Mouse (Mus musculus) hindbrain, embryonic 13.5 days (tissue): ENCODE data around the gene Gdf15. TPM values are rescaled to one million over a fixed set of nuclear protein-coding genes. Genes with fewer than 3 reads are reported as not detected.
A peak's percentile ranks its signal among the peaks of the same experiment; 100 is the strongest.

Experiments
- ATAC-seq: fragments of 200-750 bp; cut with Nextera tagmentation; 2 replicates; pipeline ENCODE4 v1.8.0; 2017; ENCODE audit warnings: moderate TSS enrichment; ENCODE audit not compliant: low FRiP score
- H3K27ac ChIP-seq: fragments of 300-500 bp; sonication (generic); 2 replicates; pipeline ENCODE4 v1.5.1; 2015; ENCODE audit warnings: inconsistent platforms, mild to moderate bottlenecking, moderate library complexity
- H3K27me3 ChIP-seq: fragments of 300-500 bp; sonication (generic); 2 replicates; pipeline ENCODE4 v1.6.1; 2015; ENCODE audit warnings: mild to moderate bottlenecking, inconsistent platforms
- H3K36me3 ChIP-seq: fragments of 300-500 bp; sonication (generic); 2 replicates; pipeline ENCODE4 v1.6.1; 2015; ENCODE audit warnings: mild to moderate bottlenecking, inconsistent platforms
- H3K4me1 ChIP-seq: fragments of 300-500 bp; sonication (generic); replicated peaks from 2 replicates; pipeline ENCODE4 v1.6.1; 2015; ENCODE audit warnings: inconsistent platforms
- H3K4me2 ChIP-seq: fragments of 300-500 bp; sonication (generic); 2 replicates; pipeline ENCODE4 v1.6.1; 2015; ENCODE audit warnings: inconsistent platforms, mild to moderate bottlenecking, moderate library complexity
- H3K4me3 ChIP-seq: fragments of 300-500 bp; sonication (generic); 2 replicates; pipeline ENCODE4 v1.5.1; 2015; ENCODE audit warnings: mild to moderate bottlenecking, inconsistent platforms
- H3K9ac ChIP-seq: fragments of 300-500 bp; sonication (generic); 2 replicates; pipeline ENCODE4 v1.6.1; 2015; ENCODE audit warnings: mild to moderate bottlenecking, inconsistent platforms
- H3K9me3 ChIP-seq: fragments of 300-500 bp; sonication (generic); 2 replicates; pipeline ENCODE4 v1.6.1; 2016; ENCODE audit warnings: inconsistent platforms
- WGBS: fragments of 180-500 bp; shearing (Covaris S2); methylation state at CpG from one replicate; pipeline ENCODE4 v1.1.7; 2015; 5-methylcytosine and 5-hydroxymethylcytosine counted together
- polyA plus RNA-seq: library from polyadenylated mRNA; unstranded; fragments of >200 nt; fragmentation: Nextera tagmentation; extraction: Ambion mirVana; gene quantifications from 2 replicates; pipeline ENCODE4 v1.2.1, GENCODE M21; 2015

The Gdf15 gene
- polyA plus RNA-seq, 1 experiment from 2014 or later: 0.12 TPM

- no peaks in the 10 kb centered on the region for H3K27me3 ChIP-seq
- peaks cover 23% of the 10 kb centered on the region for H3K4me1 ChIP-seq
- H3K27ac ChIP-seq: no peak overlapping the region
- no peak overlapping the region for H3K9ac ChIP-seq
- no peaks in the 10 kb centered on the region for H3K36me3 ChIP-seq
- H3K4me2 ChIP-seq: no peak overlapping the region
- 69% methylated on average over 3 of the region's 3 CpGs for WGBS
- no peak for ATAC-seq
- H3K4me3 ChIP-seq: no peak overlapping the region
- H3K9me3 ChIP-seq: no peaks in the 10 kb centered on the region
Measured at GRCm38 (mm10) chr8:70643019-70643418, 10.8 kb upstream of the Gdf15 start.

- Histone ChIP-seq H3K9ac (no peak overlapping the region), H3K27me3 (no peaks in the 10 kb centered on the region), H3K27ac (no peak overlapping the region), H3K4me3 (no peak overlapping the region), H3K4me1 (peaks cover 14% of the 10 kb centered on the region; the same call in 1 of the 2 replicates), H3K4me2 (no peak overlapping the region), H3K9me3 (no peaks in the 10 kb centered on the region), H3K36me3 (no peaks in the 10 kb centered on the region)
- 72% methylated on average over 9 of the region's 9 CpGs for WGBS
- no peak for ATAC-seq
Measured at GRCm38 (mm10) chr8:70638752-70639151, 6.5 kb upstream of the Gdf15 start.

- Histone ChIP-seq H3K4me2 (no peak overlapping the region), H3K4me1 (peaks cover 14% of the 10 kb centered on the region; the same call in 1 of the 2 replicates), H3K4me3 (no peak overlapping the region), H3K27ac (no peak overlapping the region), H3K27me3 (peaks cover 14% of the 10 kb centered on the region), H3K9me3 (no peaks in the 10 kb centered on the region), H3K9ac (no peak overlapping the region), H3K36me3 (no peaks in the 10 kb centered on the region)
- no peak for ATAC-seq
- 57% methylated on average over 8 of the region's 8 CpGs for WGBS
Measured at GRCm38 (mm10) chr8:70636838-70637237, 4.6 kb upstream of the Gdf15 start.

- H3K27me3 ChIP-seq: peaks cover 27% of the 10 kb centered on the region
- H3K27ac ChIP-seq: no peak overlapping the region
- H3K4me3 ChIP-seq: no peak overlapping the region
- peaks cover 19% of the 10 kb centered on the region; the same call in 1 of the 2 replicates for H3K4me1 ChIP-seq
- H3K4me2 ChIP-seq: no peak overlapping the region
- no peak overlapping the region for H3K9ac ChIP-seq
- H3K9me3 ChIP-seq: no peaks in the 10 kb centered on the region
- no peaks in the 10 kb centered on the region for H3K36me3 ChIP-seq
- ATAC-seq: no peak
- WGBS: 78% methylated on average over 6 of the region's 6 CpGs
Measured at GRCm38 (mm10) chr8:70635527-70635926, 3.3 kb upstream of the Gdf15 start.

- no peak overlapping the region for H3K9ac ChIP-seq
- 59% methylated on average over 6 of the region's 6 CpGs for whole genome bisulfite sequencing
- H3K27ac ChIP-seq: no peak overlapping the region
- no peaks in the 10 kb centered on the region for H3K36me3 ChIP-seq
- H3K4me1 ChIP-seq: peaks cover 31% of the 10 kb centered on the region
- no peak for ATAC-seq
- H3K4me2 ChIP-seq: no peak overlapping the region
- H3K27me3 ChIP-seq: peaks cover 27% of the 10 kb centered on the region
- H3K9me3 ChIP-seq: no peaks in the 10 kb centered on the region
- H3K4me3 ChIP-seq: no peak overlapping the region
Measured at GRCm38 (mm10) chr8:70634066-70634465, 1.8 kb upstream of the Gdf15 start.

- H3K27me3 ChIP-seq: peaks cover 27% of the 10 kb centered on the region
- no peaks in the 10 kb centered on the region for H3K36me3 ChIP-seq
- no peak overlapping the region for H3K27ac ChIP-seq
- no peaks in the 10 kb centered on the region for H3K9me3 ChIP-seq
- H3K4me3 ChIP-seq: no peak overlapping the region
- no peak for ATAC-seq
- peaks cover 23% of the 10 kb centered on the region for H3K4me1 ChIP-seq
- H3K4me2 ChIP-seq: no peak overlapping the region
- WGBS: 20% methylated on average over 24 of the region's 24 CpGs
- H3K9ac ChIP-seq: peak overlapping the region; percentile 13; the same call in 1 of the 2 replicates
Measured at GRCm38 (mm10) chr8:70631436-70631835, 820 bp downstream of the Gdf15 start.

GRCm38 (mm10) chr8:70630532-70631381 is 1.5 kb downstream of the Gdf15 start:
- Histone ChIP-seq H3K27ac (no peak overlapping the region), H3K36me3 (no peaks in the 10 kb centered on the region), H3K27me3 (peaks cover 27% of the 10 kb centered on the region), H3K4me2 (peak overlapping the region; percentile 62; the same call in 1 of the 2 replicates), H3K4me3 (no peak overlapping the region; the same call in 1 of the 2 replicates), H3K9ac (peak overlapping the region; percentile 13; the same call in 1 of the 2 replicates), H3K9me3 (no peaks in the 10 kb centered on the region), H3K4me1 (peaks cover 23% of the 10 kb centered on the region)
- 14% methylated on average over 22 of the region's 22 CpGs for WGBS
- ATAC-seq: peak; percentile 8; the same call in 1 of the 2 replicates

- Histone ChIP-seq H3K9ac (peak overlapping the region; percentile 75), H3K4me3 (peak overlapping the region; percentile 46), H3K9me3 (no peaks in the 10 kb centered on the region), H3K4me2 (peak overlapping the region; percentile 62), H3K27ac (peak overlapping the region; percentile 76), H3K4me1 (peaks cover 20% of the 10 kb centered on the region), H3K36me3 (no peaks in the 10 kb centered on the region), H3K27me3 (peaks cover 27% of the 10 kb centered on the region)
- WGBS: under 1% methylated on average over 60 of the region's 60 CpGs
- ATAC-seq: peak; percentile 94
Measured at GRCm38 (mm10) chr8:70629574-70630531, 2.4 kb downstream of the Gdf15 start.

GRCm38 (mm10) chr8:70628986-70629490 is 3.2 kb downstream of the Gdf15 start:
- no peaks in the 10 kb centered on the region for H3K9me3 ChIP-seq
- H3K9ac ChIP-seq: peak overlapping the region; percentile 75
- 57% methylated on average over 7 of the region's 7 CpGs for WGBS
- peaks cover 27% of the 10 kb centered on the region for H3K27me3 ChIP-seq
- ATAC-seq: 0 out of 2 replicates have a peak, but pooled peaks have one; percentile 0
- H3K27ac ChIP-seq: peak overlapping the region; percentile 76
- no peaks in the 10 kb centered on the region for H3K36me3 ChIP-seq
- H3K4me2 ChIP-seq: peak overlapping the region; percentile 62
- H3K4me1 ChIP-seq: peaks cover 20% of the 10 kb centered on the region
- H3K4me3 ChIP-seq: peak overlapping the region; percentile 46

GRCm38 (mm10) chr8:70627041-70627440 is 5.2 kb downstream of the Gdf15 start:
- H3K9me3 ChIP-seq: no peaks in the 10 kb centered on the region

GRCm38 (mm10) chr8:70625104-70625503 is 7.2 kb downstream of the Gdf15 start:
- Histone ChIP-seq H3K9ac (no peak overlapping the region), H3K4me2 (no peak overlapping the region), H3K9me3 (no peaks in the 10 kb centered on the region), H3K27ac (no peak overlapping the region), H3K4me1 (peaks cover 11% of the 10 kb centered on the region), H3K27me3 (peaks cover 29% of the 10 kb centered on the region), H3K4me3 (no peak overlapping the region), H3K36me3 (no peaks in the 10 kb centered on the region)
- 19% methylated on average over 5 of the region's 5 CpGs for WGBS
- no peak for ATAC-seq

More at GRCm38 (mm10) chr8:70627041-70627440, 5.2 kb downstream of the Gdf15 start:
- no peak for ATAC-seq
- Histone ChIP-seq H3K9ac (no peak overlapping the region), H3K4me1 (peaks cover 20% of the 10 kb centered on the region), H3K36me3 (no peaks in the 10 kb centered on the region), H3K27ac (no peak overlapping the region), H3K4me3 (no peak overlapping the region), H3K4me2 (no peak overlapping the region), H3K27me3 (peaks cover 26% of the 10 kb centered on the region)
- WGBS: 91% methylated on average over 5 of the region's 5 CpGs

GRCm38 (mm10) chr8:70622220-70622619 is 10.0 kb downstream of the Gdf15 start:
- no peaks in the 10 kb centered on the region for H3K9me3 ChIP-seq
- H3K27me3 ChIP-seq: peaks cover 29% of the 10 kb centered on the region
- H3K4me1 ChIP-seq: no peaks in the 10 kb centered on the region; the same call in none of the 2 replicates
- H3K36me3 ChIP-seq: no peaks in the 10 kb centered on the region
- no peak overlapping the region for H3K9ac ChIP-seq
- no peak for ATAC-seq
- WGBS: 59% methylated on average over 3 of the region's 3 CpGs
- H3K4me3 ChIP-seq: no peak overlapping the region
- H3K4me2 ChIP-seq: no peak overlapping the region
- no peak overlapping the region for H3K27ac ChIP-seq
